Comparison of ENCODE assay signal across 8 mouse cellular contexts in the genomic region with DNA sequence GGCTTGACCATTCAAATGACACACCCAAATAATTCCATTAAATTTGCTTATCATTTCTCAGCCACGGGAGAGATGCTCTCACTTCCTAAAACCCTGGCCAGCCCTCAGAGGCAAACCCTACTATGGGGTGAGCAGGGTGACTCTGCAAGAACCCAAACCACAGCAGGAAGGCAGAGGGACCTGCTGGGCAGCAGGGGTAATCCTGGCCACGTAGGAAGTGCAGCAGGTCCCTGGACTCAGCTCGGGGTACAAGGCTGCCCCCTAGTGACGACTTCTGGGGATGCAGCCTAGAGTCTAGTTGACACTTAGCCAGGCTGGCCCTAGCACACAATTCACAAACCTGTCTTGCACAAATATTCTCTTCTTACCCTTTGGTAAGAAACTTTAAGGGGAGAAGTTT. TPM values are rescaled to one million over a fixed set of nuclear protein-coding genes. Genes with fewer than 3 reads are reported as not detected.
DNase-seq lines count a peak whose midpoint lies in the region; ATAC-seq and TF ChIP-seq lines count a peak whose summit lies in the region.

No protein-coding gene starts in this region.

- H3K9me3 ChIP-seq in E14TG2a.4 (ENCODE audit: low read length) = peaks cover 8% of the 10 kb centered on the region; the same call in 1 of the 2 replicates
- no peaks in the 10 kb centered on the region for H3K9me3 ChIP-seq in forebrain, embryonic 13.5 days (replicated peaks)
- no peaks in the 10 kb centered on the region for H3K9me3 ChIP-seq in liver, embryonic 15.5 days (replicated peaks)
- no peaks in the 10 kb centered on the region for H3K9me3 ChIP-seq in neural tube, embryonic 11.5 days (ENCODE audit: control insufficient read depth, low read length)
- no peaks in the 10 kb centered on the region for H3K9me3 ChIP-seq in stomach, postnatal 0 days (ENCODE audit: control insufficient read depth, low read length)

- WGBS in forebrain, embryonic 13.5 days = 2% methylated on average over 4 of the region's 4 CpGs
- WGBS in liver, embryonic 15.5 days (ENCODE audit: insufficient replicate concordance) = 0% methylated on average over 4 of the region's 4 CpGs
- under 1% methylated on average over 4 of the region's 4 CpGs for WGBS in neural tube, embryonic 11.5 days
- 0% methylated on average over 4 of the region's 4 CpGs for WGBS in stomach, postnatal 0 days

- H3K9ac ChIP-seq in forebrain, embryonic 13.5 days = no peak overlapping the region
- 0 out of 2 replicates have a peak overlapping the region, but pooled peaks have one; percentile 10 for H3K9ac ChIP-seq in liver, embryonic 15.5 days
- no peak overlapping the region for H3K9ac ChIP-seq in neural tube, embryonic 11.5 days (ENCODE audit: low read length)
- no peak overlapping the region for H3K9ac ChIP-seq in stomach, postnatal 0 days (ENCODE audit: low read length)

- no peaks in the 10 kb centered on the region for H3K36me3 ChIP-seq in E14TG2a.4 (ENCODE audit: insufficient read depth, low read length)
- no peaks in the 10 kb centered on the region for H3K36me3 ChIP-seq in forebrain, embryonic 13.5 days (ENCODE audit: poor library complexity, severe bottlenecking)
- no peaks in the 10 kb centered on the region for H3K36me3 ChIP-seq in liver, embryonic 15.5 days (replicated peaks)
- no peaks in the 10 kb centered on the region for H3K36me3 ChIP-seq in neural tube, embryonic 11.5 days (ENCODE audit: control insufficient read depth, insufficient read depth, low read length)
- H3K36me3 ChIP-seq in stomach, postnatal 0 days (ENCODE audit: control insufficient read depth, insufficient read depth, low read length) = no peaks in the 10 kb centered on the region

- H3K4me1 ChIP-seq in E14TG2a.4 (replicated peaks; ENCODE audit: low read depth, low read length) = peaks cover 8% of the 10 kb centered on the region; the same call in 1 of the 2 replicates
- H3K4me1 ChIP-seq in forebrain, embryonic 13.5 days = peaks cover 11% of the 10 kb centered on the region
- H3K4me1 ChIP-seq in liver, embryonic 15.5 days (replicated peaks) = peaks cover 48% of the 10 kb centered on the region
- no peaks in the 10 kb centered on the region for H3K4me1 ChIP-seq in neural tube, embryonic 11.5 days (ENCODE audit: control insufficient read depth, insufficient read depth, low read length)
- 0 out of 2 replicates have a peak, but pooled peaks cover 4% of the 10 kb centered on the region for H3K4me1 ChIP-seq in stomach, postnatal 0 days (replicated peaks; ENCODE audit: control insufficient read depth, insufficient read depth)

- no peak overlapping the region for H3K27ac ChIP-seq in forebrain, embryonic 13.5 days
- no peak overlapping the region for H3K27ac ChIP-seq in liver, embryonic 15.5 days (replicated peaks)
- no peak overlapping the region for H3K27ac ChIP-seq in neural tube, embryonic 11.5 days (ENCODE audit: low read depth, low read length)
- no peak overlapping the region for H3K27ac ChIP-seq in stomach, postnatal 0 days (replicated peaks)

- peak; percentile 85 for TF ChIP-seq CTCF in E14TG2a.4 (conservative IDR thresholded peaks at IDR 0.05; ENCODE audit: low read length)
- peak; percentile 96 for TF ChIP-seq CTCF in stomach, postnatal 0 days (IDR thresholded peaks at IDR 0.05; ENCODE audit: low read depth)

- ATAC-seq in cerebellum, adult (ENCODE audit: insufficient number of reproducible peaks, low FRiP score, low TSS enrichment) = peak; percentile 50; the same call in 1 of the 2 replicates
- peak; percentile 71 for ATAC-seq in forebrain, embryonic 13.5 days
- peak; percentile 64 for ATAC-seq in liver, embryonic 15.5 days (ENCODE audit: insufficient read depth)
- ATAC-seq in neural tube, embryonic 11.5 days (ENCODE audit: insufficient read depth, low FRiP score, low TSS enrichment) = peak; percentile 39; the same call in 1 of the 2 replicates
- ATAC-seq in stomach, postnatal 0 days (ENCODE audit: low FRiP score, low TSS enrichment) = peak; percentile 64; the same call in 1 of the 2 replicates

- TF ChIP-seq EP300 in stomach, postnatal 0 days (optimal IDR thresholded peaks at IDR 0.05) = no peak

- intact Hi-C loops in heart, postnatal 10 days (cut with DNase I) = loop anchor here (1.0 to 5.0 kb wide), 2 partner anchors 64 to 867 kb away; no protein-coding TSS in a partner anchor

- DNase-seq in heart, postnatal 10 days = peak; percentile 83 to 88
- peak; percentile 91 to 92 for DNase-seq in kidney, postnatal 4 days
- DNase-seq in neural tube, embryonic 11.5 days (ENCODE audit: low spot score) = peak; percentile 83
- peak; percentile 80 for DNase-seq in stomach, postnatal 0 days (ENCODE audit: low spot score)

- H3K4me2 ChIP-seq in forebrain, embryonic 13.5 days = peak overlapping the region; percentile 73
- H3K4me2 ChIP-seq in liver, embryonic 15.5 days = peak overlapping the region; percentile 73
- 0 out of 2 replicates have a peak overlapping the region, but pooled peaks have one; percentile 6 for H3K4me2 ChIP-seq in neural tube, embryonic 11.5 days (ENCODE audit: low read depth)
- H3K4me2 ChIP-seq in stomach, postnatal 0 days (replicated peaks; ENCODE audit: low read depth) = peak overlapping the region; percentile 43

- peaks cover 18% of the 10 kb centered on the region for H3K27me3 ChIP-seq in E14TG2a.4 (ENCODE audit: insufficient read depth, low read length)
- peaks cover 33% of the 10 kb centered on the region for H3K27me3 ChIP-seq in forebrain, embryonic 13.5 days
- H3K27me3 ChIP-seq in liver, embryonic 15.5 days = peaks cover 32% of the 10 kb centered on the region
- peaks cover 5% of the 10 kb centered on the region for H3K27me3 ChIP-seq in neural tube, embryonic 11.5 days (ENCODE audit: control insufficient read depth, insufficient read depth, low read length)
- H3K27me3 ChIP-seq in stomach, postnatal 0 days (ENCODE audit: control insufficient read depth, insufficient read depth, low read length) = no peaks in the 10 kb centered on the region

- no peak overlapping the region for H3K4me3 ChIP-seq in E14TG2a.4 (replicated peaks; ENCODE audit: low read length)
- H3K4me3 ChIP-seq in forebrain, embryonic 13.5 days = peak overlapping the region; percentile 39
- peak overlapping the region; percentile 52 for H3K4me3 ChIP-seq in liver, embryonic 15.5 days (replicated peaks)
- no peak overlapping the region for H3K4me3 ChIP-seq in neural tube, embryonic 11.5 days (ENCODE audit: low read depth, low read length)
- H3K4me3 ChIP-seq in stomach, postnatal 0 days (ENCODE audit: low read depth, low read length) = no peak overlapping the region; the same call in 1 of the 2 replicates

RNA-seq across cellular contexts. Expression of gene Htr2a, which starts 2.7 kb away (rescaled TPM):
- 0.65 and 0.71 TPM in 2 replicates for polyA plus RNA-seq in forebrain, embryonic 13.5 days (2015; fragmentation: Nextera tagmentation; extraction: Ambion mirVana)
- total RNA-seq in heart, postnatal 10 days (2021) = 1 to 10 TPM in 1 of 2 experiments, under 1 TPM in 1; 0.84 to 1.0 TPM
- 0.18 and 0.20 TPM in 2 replicates for polyA plus RNA-seq in liver, embryonic 15.5 days (2015; fragmentation: Nextera tagmentation; extraction: Ambion mirVana)
- polyA plus RNA-seq in neural tube, embryonic 11.5 days (2014; fragmentation: Nextera tagmentation; extraction: Ambion mirVana) = 0.49 and 0.65 TPM in 2 replicates
- polyA plus RNA-seq in stomach, postnatal 0 days (2015; fragmentation: Nextera tagmentation; extraction: Ambion mirVana) = 0.13 and 0.16 TPM in 2 replicates

Comparison
In these comparisons a context has a peak if more than half of its experiments do, and no peak if none do; other contexts are left out.
1. H3K4me3 ChIP-seq: peak in forebrain, embryonic 13.5 days (single experiment) and liver, embryonic 15.5 days (single experiment); none in E14TG2a.4 (single experiment), neural tube, embryonic 11.5 days (single experiment) and stomach, postnatal 0 days (single experiment).
2. H3K4me2 ChIP-seq: peak in every context shown above with its lines; median percentile 73 in forebrain, embryonic 13.5 days; 73 in liver, embryonic 15.5 days; 43 in stomach, postnatal 0 days; 6 in neural tube, embryonic 11.5 days.
3. Peak in every context shown above with its lines, with median percentiles within 50 percentile points of each other: ATAC-seq and DNase-seq.